Mouse (Mus musculus): ENCODE results near the gene Robo1.

Gene Robo1

DNA sequence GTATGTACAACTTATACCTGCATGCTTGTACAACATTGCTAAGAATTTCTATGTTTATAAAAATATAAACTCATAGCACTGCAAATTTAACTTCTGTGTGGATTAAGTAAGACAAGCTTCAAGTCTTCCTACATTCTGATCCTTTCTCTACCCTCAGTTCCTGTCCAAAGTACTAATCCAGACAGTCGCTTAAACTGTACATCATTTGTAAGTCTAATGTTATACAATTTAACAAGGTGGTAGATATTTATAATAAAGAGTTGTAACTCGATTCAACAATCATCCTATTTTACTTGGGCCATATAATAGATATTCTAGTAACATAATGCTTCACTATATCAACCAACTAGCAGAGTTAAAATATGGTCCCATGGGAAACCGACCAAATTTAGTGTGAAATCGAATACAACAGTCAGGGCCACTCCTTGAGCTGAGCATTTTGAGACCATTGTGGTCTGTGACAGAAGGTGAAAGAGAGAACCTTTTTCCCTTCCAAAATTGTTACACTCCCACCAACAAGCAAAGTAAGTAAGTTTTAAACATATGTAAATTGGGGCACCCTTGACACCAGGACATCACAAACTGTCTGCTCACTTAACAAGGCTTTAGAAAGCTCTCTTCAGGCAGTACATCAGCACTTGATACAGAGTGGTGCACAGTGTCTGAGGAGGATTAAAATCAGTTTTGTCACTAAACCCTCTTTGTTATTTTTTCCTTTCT, 295.5 kb downstream of the Robo1 start:
- DNase-seq (ENCODE audit: low read depth, low spot score) = no peak

DNA sequence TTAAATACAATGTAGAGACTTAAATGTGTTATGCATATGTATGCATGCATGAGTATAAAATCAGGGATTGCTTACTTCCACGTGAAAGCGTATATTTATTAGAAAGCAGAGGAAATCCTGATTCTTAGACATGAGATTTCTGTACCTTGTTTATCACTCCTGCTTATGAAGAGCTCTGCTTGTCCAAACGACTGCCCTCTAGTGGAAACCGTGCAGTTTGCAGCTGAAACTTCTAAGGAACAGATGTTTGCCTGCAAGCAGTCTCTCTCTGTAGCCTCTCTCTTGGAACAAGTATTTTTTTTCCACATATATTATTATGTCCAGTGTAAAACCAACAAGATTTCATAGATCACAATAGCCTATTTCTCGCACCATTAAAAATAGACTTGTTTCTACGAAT, 297.0 kb downstream of the Robo1 start:
- peak; percentile 12 for DNase-seq (ENCODE audit: low read depth, low spot score)

DNA sequence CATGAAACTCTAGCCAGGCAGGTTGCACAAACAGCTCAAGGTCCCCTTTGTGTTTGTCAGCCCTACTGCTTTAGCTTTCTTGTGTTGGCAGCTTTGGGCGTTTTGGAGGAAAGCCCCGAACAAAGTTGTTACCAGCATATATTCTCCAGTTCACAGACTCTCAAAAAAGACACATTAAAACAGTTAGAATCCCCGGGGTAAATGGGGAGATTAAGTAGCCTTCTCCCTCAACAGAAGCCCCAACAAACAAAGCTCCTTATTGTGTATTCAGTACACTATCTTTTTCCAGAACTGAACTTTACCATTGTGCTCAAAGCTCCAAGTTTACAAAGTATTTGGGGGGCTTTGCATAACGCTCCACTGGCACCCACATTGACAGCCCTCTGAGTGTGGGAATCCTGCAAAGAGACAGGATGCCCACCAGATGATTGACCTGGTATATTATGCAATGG, 302.6 kb downstream of the Robo1 start:
- DNase-seq (ENCODE audit: low read depth, low spot score) = no peak

DNA sequence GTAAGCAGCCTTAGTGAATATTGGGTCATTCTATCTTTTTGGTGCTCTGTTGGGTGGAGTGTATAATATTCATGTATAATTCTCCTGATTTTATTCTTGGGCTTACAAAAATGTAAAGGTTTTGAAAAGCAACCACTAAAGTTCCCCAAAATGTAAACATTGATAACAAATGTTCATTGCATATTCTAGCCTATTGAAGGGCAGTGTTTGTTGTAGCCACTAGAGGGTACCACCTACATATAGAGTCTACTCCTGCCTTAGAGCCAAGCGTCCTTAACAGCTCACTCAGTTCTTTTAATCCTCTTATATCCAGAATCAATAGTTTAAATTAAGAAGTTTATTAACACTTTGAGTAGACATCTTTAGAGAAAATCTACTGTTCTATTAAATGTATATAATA, 306.8 kb downstream of the Robo1 start:
- DNase-seq (ENCODE audit: low read depth, low spot score) = no peak

DNA sequence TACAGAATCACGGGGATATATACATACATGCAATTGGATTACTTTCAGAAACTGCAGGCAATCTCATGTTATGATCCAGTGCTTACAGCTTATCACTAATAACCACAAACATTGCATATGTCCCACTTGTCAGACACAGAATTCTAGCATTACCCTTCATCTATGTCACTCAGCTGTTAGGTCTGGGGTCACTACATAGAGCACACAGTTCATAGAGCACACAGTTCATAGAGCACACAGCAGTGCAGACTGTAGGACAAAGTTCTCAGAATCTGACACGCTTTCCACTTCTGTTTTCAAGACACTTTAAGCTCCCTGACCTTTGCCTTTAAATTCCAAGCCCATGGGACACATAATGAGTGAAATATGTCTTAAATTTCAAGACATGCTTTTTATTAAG, 307.3 kb downstream of the Robo1 start:
- DNase-seq (ENCODE audit: low read depth, low spot score) = no peak

DNA sequence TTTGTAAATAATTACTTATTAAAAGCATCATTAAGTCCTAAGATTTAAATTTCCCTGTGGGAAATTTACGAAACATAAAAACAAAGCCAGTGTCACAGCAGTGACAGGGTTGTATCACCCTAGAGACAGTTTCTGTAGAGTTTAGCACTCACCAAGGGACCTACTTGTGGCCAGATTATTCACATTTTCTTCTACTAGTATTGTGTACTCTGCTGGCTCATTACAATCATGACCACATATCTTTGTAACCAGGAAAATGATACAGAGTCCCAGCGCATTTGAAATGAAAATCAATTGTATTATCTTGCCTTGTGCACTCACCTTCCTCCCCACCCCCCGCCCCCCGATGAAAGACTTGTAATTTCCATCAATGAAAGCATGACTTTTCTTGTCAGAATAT, 314.3 kb downstream of the Robo1 start:
- DNase-seq (ENCODE audit: low read depth, low spot score) = no peak

DNA sequence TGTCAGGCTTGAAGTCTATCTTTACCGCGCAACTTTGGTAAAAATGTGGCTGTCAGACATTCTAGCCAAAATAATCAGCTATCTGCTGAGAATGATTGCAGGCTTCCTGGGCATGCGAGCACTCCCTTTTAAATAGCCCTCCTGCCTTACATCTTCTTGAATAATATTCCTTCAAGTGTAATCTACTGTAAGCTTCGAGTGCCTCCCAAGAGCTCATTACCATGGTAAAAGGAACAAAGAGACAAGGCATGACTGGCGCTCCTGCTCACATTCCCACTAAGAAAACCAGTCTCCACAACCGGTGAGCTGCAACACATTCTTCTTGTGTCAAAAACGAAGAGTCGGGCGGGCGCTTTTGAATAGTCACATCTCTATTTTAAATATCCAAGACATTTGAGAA, 314.8 kb downstream of the Robo1 start:
- DNase-seq (ENCODE audit: low read depth, low spot score) = no peak

DNA sequence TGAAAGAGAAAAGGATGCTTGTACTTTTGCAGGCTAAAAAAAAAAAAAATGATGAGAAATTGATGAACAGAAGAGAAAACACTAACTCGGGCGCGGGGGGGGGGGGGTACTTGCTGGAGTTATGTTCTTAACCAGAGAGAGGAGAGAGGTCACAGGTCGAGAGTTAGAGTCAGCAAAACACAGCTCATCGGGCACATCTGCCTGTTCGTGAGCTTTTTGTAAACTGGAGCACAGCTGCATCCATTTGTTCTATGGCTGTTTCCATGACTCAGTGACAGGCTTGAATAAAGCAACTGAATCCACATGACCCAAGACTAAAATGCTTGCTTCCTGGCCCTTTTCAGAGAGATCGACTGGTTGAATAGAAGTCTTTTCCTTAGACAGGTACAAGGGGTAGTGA, 325.7 kb downstream of the Robo1 start:
- DNase-seq (ENCODE audit: low read depth, low spot score) = no peak

DNA sequence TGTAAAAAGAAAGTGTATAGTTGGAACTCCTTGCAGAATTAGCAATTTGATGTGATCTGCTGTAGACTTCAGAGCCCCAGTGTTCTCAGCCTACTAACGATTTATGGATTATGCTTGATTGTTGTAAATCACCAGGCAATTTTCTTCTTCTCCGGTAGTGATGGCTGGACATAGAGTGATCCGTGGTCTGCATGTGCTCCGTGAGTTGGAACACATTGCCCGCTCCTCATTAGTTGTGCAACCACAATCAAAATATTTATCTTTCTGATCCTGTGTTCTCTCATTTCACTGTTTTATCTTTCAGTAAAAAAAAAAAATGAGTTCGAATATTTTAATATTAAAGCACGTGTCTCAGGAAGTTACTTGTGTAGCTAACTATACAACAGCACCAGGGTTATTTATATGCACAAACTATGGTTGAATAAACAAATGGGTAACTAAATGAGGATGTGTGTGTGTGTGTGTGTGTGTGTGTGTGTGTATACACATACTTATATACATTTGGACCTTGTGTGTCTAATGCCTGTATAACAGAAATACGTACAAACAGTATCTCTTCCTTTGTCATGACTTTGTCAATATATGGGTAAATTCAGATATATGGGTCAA, 331.3 kb downstream of the Robo1 start:
- DNase-seq (ENCODE audit: low read depth, low spot score) = no peak

DNA sequence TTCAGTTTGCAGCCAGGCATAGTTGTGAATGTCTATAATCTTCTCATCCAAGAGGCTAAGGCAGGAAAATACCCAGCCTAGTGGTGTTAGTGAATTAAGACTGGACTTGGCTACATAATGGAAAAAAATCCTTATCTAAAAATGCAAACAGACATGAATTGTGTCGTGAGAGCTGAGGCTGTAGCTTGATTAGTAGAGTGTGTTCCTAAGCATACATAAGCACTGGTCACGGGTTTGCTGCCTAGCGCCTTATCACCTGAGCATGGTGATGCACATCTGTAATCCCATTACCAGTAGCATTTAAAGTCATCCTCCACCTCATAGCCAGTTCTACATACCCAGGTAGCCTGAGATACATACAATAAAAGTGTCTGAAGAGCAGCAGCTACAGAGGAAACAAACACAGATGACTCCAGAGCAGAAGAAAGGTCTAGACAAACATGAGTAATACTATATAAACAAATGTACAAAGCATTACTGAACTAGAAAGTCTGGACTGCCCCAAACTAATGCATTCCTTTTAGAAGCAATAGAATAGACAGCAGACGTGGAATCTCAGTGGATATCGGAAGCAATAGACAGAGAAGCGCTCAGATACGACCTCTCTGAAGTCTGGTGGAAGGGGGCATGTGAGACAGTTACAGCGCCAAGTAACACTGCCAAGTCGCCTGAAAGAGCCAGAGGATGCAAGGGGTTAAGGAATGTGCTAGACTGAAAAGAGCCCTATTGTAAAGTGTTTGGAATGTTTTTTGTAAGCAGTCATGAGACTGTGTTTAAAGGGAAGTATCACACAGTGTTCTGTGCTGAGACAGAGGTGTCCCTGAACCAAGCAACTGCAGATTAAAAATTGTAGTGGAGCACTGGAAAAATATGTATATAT, 333.1 kb downstream of the Robo1 start:
- DNase-seq (ENCODE audit: low read depth, low spot score) = no peak

DNA sequence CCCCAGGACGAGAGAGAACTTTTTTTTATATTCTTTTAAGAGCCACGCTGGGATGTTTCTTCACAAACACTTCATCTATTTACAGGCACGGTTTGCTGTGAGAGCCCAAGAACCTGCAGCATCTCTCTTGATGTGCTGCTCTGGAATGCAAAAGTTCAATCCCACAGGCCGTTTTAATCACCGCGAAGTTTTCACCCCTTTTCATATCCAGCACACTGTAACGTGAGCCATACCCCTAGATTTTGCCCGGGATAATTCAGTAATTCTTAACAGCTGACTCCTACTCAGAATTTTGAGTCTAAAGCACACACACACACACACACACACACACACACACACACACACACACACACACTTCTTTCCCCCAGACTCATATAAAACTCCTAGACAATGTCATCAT, 337.8 kb downstream of the Robo1 start:
- no peak for DNase-seq (ENCODE audit: low read depth, low spot score)

DNA sequence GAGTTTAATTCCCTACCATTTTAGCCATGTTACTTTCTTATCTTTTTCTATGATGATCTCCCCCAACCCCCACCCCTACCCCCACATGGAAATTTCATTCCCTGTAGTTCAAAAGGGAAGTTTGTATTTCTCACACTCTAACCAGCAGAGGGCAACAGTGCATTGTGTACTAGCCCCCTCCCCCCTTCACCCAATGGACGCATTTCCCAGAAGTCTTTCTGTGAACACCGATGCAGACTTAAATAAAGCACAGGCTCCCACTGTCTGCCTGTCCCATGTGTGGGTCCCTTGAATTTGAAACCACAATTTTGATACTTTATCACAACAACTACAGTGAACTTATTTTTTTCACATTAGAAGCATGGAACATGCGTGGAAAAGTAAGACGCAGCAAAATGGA, 341.2 kb downstream of the Robo1 start:
- DNase-seq (ENCODE audit: low read depth, low spot score) = no peak

DNA sequence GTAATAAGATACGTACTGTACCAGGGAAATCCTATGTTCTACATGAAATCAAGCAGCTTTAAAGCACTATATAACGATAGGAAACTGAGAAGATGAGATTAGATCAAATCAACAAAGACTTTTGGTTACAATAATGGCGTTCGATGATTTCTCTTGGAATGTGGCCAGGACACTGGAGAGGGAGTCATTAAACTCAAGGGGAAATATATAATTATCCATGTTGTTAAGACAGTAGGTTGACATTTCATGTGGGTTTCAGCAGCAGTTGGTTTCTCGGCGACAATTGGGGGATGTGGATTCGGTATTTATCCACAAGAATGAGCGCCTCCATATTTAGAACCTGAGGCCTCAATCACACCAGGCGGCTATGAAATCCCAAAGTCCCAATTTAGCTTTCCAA, 347.3 kb downstream of the Robo1 start:
- DNase-seq (ENCODE audit: low read depth, low spot score) = no peak

DNA sequence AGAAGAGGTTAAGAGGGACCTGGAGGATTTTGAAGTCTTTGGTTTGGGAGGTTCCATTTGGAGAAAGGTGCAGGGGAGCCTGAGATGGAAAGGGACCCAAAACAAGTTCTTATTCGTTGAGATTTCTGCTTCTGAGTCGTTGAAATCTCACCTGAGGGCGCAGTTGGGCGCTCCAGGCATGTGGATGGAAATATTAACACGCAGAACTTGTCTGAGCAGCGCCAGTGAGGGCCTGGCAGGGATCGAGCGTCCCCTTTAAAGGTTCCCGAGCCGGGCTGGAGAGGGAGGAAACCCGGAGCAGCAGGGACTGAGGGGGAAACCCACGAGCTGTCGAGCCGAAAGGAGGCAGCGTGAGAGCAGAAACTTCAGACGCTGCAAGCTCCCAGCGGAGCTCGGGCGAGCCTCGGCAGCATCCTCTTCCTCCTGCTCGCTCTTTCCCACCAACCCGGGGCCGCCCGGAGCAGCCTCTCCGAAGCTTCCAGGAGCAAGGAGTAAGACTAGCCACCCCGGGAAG, 354.8 kb downstream of the Robo1 start:
- DNase-seq (ENCODE audit: low read depth, low spot score) = no peak

DNA sequence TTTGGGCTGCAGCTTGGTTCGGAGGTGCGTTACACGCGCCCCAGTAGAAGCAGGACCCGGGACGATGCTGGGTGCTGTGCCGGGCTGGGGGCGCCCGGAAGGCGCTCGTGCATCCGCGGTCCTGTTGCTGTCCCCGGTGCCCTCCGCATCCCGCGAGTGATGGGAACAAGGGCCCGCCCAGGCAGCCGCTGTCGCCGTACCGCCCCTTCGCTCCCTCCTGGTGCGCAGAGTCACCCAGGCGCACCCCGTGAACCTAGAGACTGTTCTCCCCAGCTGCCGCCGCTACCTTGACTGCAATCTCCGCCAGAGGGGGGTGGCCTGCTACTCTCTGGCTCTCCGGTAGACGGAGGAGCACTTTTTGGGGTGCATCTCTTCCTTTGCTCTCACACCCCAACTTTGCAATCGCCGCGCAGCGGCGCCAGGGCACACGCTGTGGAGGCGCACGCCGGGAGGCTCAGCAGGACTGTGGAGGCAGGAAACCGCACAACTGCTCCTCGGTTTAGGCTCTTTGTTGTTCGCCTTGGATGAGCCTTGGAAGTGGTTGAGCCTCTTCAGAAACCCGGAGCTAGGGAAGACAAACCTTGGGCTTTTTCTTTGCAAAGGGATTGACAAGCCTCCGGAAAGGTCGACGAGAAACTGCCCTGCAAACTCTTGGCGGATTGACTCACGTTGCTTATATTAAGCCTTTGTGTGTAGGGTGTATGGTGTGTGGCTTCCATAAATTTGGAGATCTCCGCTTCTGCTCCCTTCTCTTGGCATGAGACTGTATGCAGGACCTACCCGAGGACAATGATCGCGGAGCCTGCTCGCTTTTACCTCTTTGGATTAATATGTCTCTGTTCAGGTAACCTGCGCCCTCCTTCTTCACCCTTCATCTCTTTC, 355.5 kb downstream of the Robo1 start:
- peak; percentile 13 for DNase-seq (ENCODE audit: low read depth, low spot score)

DNA sequence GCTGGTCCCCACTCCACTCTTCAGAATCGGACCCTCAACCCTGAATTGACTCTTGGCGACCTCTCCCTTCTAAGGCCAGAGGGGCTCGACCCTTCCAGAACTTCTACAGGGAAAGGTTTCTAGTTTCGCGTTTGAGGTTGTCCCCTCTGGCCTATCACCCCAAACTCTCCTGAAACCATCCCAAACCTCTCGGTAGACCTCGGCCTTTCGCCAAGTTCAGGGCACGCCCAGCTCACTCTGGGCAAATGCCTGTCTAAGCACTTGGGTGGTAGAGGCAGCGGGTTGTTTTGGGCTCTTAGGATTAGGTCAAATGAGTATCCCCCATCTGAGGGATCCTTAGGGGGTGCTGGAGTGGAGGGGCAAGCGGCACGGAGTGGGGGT, 356.1 kb downstream of the Robo1 start:
- no peak for DNase-seq (ENCODE audit: low read depth, low spot score)

DNA sequence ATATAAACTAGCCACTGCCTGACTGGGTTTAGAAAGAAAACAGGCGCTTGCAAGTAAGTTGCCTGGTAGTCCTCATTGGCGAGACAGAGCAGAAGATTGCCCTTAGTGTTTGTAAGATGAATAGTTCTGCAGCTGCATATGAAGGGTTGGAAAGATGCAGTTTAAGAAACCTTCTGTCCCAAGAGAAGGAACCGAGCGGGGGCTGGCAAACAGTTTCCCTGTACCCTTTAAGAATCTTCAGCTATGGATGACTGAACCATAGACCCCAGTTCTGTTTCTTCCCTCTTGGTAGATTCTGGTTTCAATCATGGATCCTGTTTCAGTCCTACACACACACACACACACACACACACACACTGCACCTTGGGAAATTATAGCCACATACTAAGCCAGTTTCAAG, 356.7 kb downstream of the Robo1 start:
- no peak for DNase-seq (ENCODE audit: low read depth, low spot score)

DNA sequence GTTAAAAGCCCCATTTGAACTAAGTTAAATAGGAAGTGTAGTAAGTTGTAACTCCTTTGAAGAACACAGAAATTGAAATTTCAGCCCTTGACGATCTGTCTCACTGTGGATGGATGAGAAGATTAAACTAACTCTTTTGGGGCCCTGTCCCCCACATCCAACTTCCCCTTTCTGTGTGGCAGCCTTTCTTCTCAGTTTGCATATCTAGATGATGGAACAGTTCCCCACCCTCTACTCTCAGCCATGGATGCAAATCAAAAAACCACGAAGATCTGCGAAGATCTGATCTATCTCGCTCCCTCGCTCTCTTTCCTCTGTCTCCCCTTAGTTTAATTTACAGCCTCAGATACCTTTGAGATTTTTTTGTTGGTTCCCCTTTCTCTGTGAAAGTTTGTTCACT, 357.3 kb downstream of the Robo1 start:
- DNase-seq (ENCODE audit: low read depth, low spot score) = no peak

DNA sequence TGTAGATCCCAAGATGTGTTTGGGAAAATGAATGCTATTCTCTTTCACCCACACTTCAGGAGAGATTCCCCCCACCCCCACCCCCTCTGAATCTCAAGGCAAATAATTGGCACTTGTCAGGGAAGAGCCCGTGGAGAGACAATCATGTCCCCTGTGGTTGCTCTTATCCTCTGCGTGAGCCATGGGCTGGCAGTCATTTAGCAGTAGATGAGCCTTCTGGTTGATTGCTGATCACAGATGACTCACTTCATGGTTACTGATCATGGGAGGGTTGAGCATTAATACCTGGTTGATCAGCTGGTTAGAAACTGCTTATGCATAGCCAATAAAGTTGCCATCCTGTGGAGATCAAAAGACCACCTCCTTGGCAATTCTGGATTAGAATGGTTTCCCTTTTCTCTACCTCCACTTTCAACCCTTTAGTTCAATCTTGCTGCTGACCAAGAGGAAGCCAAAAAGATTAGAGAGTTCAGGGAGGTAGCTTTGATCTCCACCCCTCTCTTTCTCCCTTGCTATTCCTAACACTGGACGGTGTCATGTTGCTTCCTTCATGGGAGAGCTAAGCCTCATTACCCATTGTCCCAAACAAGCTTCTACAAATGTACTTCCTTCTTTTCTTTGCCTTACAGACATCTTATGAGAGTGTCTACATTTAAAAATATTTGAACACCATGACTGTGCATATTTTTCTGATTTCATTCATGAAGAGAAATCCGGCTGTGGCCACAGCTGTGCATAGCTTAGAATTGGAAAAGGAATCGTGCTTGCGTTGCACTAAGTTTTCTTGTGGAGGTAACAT, 362.3 kb downstream of the Robo1 start:
- DNase-seq (ENCODE audit: low read depth, low spot score) = no peak

DNA sequence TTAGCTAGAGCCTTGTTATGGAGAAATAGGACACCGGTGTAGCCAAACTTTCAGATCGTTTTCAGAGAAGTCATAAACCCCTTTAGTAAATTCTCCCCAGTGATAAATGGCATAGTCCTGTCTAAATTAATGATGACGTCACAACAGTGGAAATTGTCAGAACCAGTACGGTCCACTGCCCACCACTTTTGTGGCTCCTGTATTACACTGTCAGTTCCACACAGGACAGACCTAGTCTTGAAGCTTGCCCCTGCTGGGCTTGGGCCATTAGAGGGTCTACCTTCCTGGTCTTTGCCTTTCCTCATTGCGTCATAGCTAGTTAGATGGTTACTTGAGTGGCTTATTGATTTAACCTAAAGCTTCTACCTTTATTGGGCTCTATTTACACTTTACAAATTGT, 369.1 kb downstream of the Robo1 start:
- DNase-seq (ENCODE audit: low read depth, low spot score) = no peak

DNA sequence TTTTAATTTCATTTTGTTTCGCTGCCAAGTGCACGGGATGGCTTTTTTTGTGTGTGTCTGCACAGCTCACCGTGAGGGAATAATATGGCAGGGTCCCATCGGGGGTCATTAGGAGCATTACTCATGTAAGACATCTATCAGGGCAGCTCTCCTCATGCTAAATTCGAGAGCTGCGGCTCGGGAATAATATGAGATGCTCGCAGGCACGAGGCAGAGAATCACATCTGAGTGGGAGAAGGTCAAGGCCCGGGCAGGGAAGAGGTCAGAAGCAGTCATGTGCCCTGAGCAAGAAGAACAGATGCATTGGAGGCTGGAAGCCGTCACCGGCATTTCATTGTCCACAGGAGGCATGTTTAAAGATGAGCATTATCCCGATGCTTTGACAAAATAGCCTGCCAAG, 370.3 kb downstream of the Robo1 start:
- no peak for DNase-seq (ENCODE audit: low read depth, low spot score)
